Comparison of ENCODE assay signal across 8 mouse cellular contexts in genomic region chr10:80039559-80039979, GRCm38 (mm10). TPM values are rescaled to one million over a fixed set of nuclear protein-coding genes. Genes with fewer than 3 reads are reported as not detected.
DNase-seq lines count a peak whose midpoint lies in the region; ATAC-seq and TF ChIP-seq lines count a peak whose summit lies in the region.

Gene Polr2e, minus strand, starts transcription at chr10:80039795.

- WGBS in forebrain, embryonic 14.5 days = under 1% methylated on average over 40 of the region's 40 CpGs
- under 1% methylated on average over 40 of the region's 40 CpGs for WGBS in neural tube, embryonic 15.5 days

- H3K9ac ChIP-seq in ES-Bruce4 (ENCODE audit: low read depth, poor library complexity, severe bottlenecking) = peak within 1 kb of the TSS; percentile 83
- H3K9ac ChIP-seq in forebrain, embryonic 14.5 days (ENCODE audit: low read length) = peak within 1 kb of the TSS; percentile 81
- H3K9ac ChIP-seq in neural tube, embryonic 15.5 days (replicated peaks) = peak within 1 kb of the TSS; percentile 84

- TF ChIP-seq POLR2A in ES-Bruce4 (IDR thresholded peaks at IDR 0.05; ENCODE audit: insufficient read depth, low read length) = no peak

- peak within 1 kb of the TSS; percentile 83 for H3K4me2 ChIP-seq in forebrain, embryonic 14.5 days (ENCODE audit: low read length)
- H3K4me2 ChIP-seq in neural tube, embryonic 15.5 days = peak within 1 kb of the TSS; percentile 87

- intact Hi-C loops in heart, postnatal 14 days (cut with DNase I) = no loop called here

- TF ChIP-seq CTCF in ES-Bruce4 (IDR thresholded peaks at IDR 0.05; ENCODE audit: low read depth, low read length) = no peak

- H3K4me3 ChIP-seq in ES-Bruce4 (ENCODE audit: low read depth, low read length) = peak within 1 kb of the TSS; percentile 83
- H3K4me3 ChIP-seq in forebrain, embryonic 14.5 days (ENCODE audit: low read depth, low read length) = peak within 1 kb of the TSS; percentile 78
- H3K4me3 ChIP-seq in neural tube, embryonic 15.5 days (replicated peaks) = peak within 1 kb of the TSS; percentile 86

- peak; percentile 88 for ATAC-seq in cerebellum, adult (ENCODE audit: insufficient number of reproducible peaks, low FRiP score, low TSS enrichment)
- ATAC-seq in forebrain, embryonic 14.5 days = peak; percentile 99
- ATAC-seq in neural tube, embryonic 15.5 days (ENCODE audit: low FRiP score) = peak; percentile 97

- peaks cover 27% of the 10 kb centered on the region for H3K36me3 ChIP-seq in ES-Bruce4 (ENCODE audit: control insufficient read depth, insufficient read depth, low read length, poor library complexity, severe bottlenecking)
- H3K36me3 ChIP-seq in forebrain, embryonic 14.5 days (ENCODE audit: control insufficient read depth, insufficient read depth, low read length) = peaks cover 37% of the 10 kb centered on the region
- peaks cover 32% of the 10 kb centered on the region for H3K36me3 ChIP-seq in neural tube, embryonic 15.5 days

- DNase-seq in forebrain, embryonic 14.5 days (ENCODE audit: low spot score) = peak; percentile 98
- peak; percentile 98 for DNase-seq in heart, postnatal 14 days
- peak; percentile 98 for DNase-seq in layer of hippocampus, adult 11-12 months (ENCODE audit: low spot score)
- DNase-seq in lung, adult 18-20 months = peak; percentile 97 to 98
- DNase-seq in testis, postnatal 14 days (ENCODE audit: low spot score) = peak; percentile 96

- H3K4me1 ChIP-seq in ES-Bruce4 (ENCODE audit: control insufficient read depth, insufficient read depth, low read length) = peaks cover 2% of the 10 kb centered on the region
- peaks cover 8% of the 10 kb centered on the region for H3K4me1 ChIP-seq in forebrain, embryonic 14.5 days (ENCODE audit: control insufficient read depth, insufficient read depth, low read length)
- peaks cover 24% of the 10 kb centered on the region for H3K4me1 ChIP-seq in neural tube, embryonic 15.5 days

- H3K9me3 ChIP-seq in ES-Bruce4 (replicated peaks; ENCODE audit: control insufficient read depth, insufficient read depth, low read length, poor library complexity, severe bottlenecking) = no peaks in the 10 kb centered on the region
- no peaks in the 10 kb centered on the region for H3K9me3 ChIP-seq in forebrain, embryonic 14.5 days (replicated peaks; ENCODE audit: control insufficient read depth, low read length)
- H3K9me3 ChIP-seq in neural tube, embryonic 15.5 days (replicated peaks) = no peaks in the 10 kb centered on the region

- H3K27ac ChIP-seq in ES-Bruce4 (ENCODE audit: insufficient read depth, low read length) = peak within 1 kb of the TSS; percentile 73
- peak within 1 kb of the TSS; percentile 40; the same call in 1 of the 2 replicates for H3K27ac ChIP-seq in forebrain, embryonic 14.5 days (ENCODE audit: low read depth, low read length)
- H3K27ac ChIP-seq in neural tube, embryonic 15.5 days (replicated peaks) = peak within 1 kb of the TSS; percentile 79

- peak; percentile 68; the same call in 1 of the 2 replicates for TF ChIP-seq EP300 in ES-Bruce4 (IDR thresholded peaks at IDR 0.05; ENCODE audit: insufficient read depth, low read depth, low read length)

- H3K27me3 ChIP-seq in ES-Bruce4 (ENCODE audit: control insufficient read depth, insufficient read depth, low read length, poor library complexity, severe bottlenecking) = no peaks in the 10 kb centered on the region
- no peaks in the 10 kb centered on the region for H3K27me3 ChIP-seq in forebrain, embryonic 14.5 days (replicated peaks; ENCODE audit: control insufficient read depth, insufficient read depth, low read length)
- H3K27me3 ChIP-seq in neural tube, embryonic 15.5 days (replicated peaks) = no peaks in the 10 kb centered on the region

RNA-seq across cellular contexts. Expression of gene Polr2e, which starts in this region (rescaled TPM):
- polyA plus RNA-seq in ES-Bruce4 (2011; ENCODE audit: insufficient read depth, insufficient read length, low read depth, missing spikeins) = 176 and 180 TPM in 2 replicates
- 205 and 219 TPM in 2 replicates for polyA plus RNA-seq in forebrain, embryonic 14.5 days (2014; fragmentation: Nextera tagmentation; extraction: Ambion mirVana)
- total RNA-seq in heart, postnatal 14 days (2021) = 10 to 100 TPM; 68.6 to 73.5 TPM
- 134 and 148 TPM in 2 replicates for polyA plus RNA-seq in neural tube, embryonic 15.5 days (2015; fragmentation: Nextera tagmentation; extraction: Ambion mirVana)

Comparison
In these comparisons a context has a peak if more than half of its experiments do, and no peak if none do; other contexts are left out.
1. Peak in every context shown above with its lines: DNase-seq, ATAC-seq, H3K4me3 ChIP-seq and H3K27ac ChIP-seq.